Comparison of ENCODE assay signal across 8 mouse cellular contexts in the genomic region with DNA sequence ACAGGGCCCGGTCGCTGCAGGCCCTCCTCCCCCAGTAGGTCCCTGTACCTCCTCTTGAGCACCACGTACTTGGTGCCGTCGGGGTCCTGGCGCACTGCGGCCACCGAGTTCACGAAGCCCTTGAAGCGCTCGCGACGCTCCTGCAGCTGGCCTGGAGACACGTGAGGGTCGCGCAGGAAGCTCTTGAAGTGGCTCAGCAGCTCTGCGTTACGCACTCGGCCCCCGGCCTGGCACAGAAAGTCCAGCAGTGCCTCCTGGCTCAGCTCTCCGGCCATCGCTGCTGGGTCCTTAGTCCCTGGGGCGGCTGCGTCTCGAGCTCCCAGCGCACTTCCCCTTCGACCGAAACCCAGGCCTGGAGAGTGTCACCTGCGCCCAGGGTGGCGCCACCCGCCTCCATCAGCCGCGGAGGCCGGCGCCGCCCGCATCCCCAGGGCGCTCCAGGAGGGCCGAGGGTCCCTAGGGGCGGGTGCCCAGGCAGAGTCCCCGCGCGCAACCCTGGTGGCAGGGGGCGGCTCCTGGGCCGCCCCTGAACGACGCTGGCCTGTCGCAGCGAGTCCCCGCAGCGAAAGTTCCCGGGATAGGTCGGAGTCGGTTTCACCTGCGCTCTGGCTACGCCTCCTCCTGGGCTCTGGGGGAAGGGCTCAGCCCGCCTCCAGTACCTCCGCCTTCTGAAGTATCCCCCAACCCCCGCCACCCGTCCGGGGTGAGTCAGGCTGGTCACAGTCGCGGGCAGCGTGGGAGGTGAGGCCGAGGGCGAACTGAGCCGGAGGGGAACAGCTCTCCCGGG. TPM values are rescaled to one million over a fixed set of nuclear protein-coding genes. Genes with fewer than 3 reads are reported as not detected.
DNase-seq lines count a peak whose midpoint lies in the region; ATAC-seq and TF ChIP-seq lines count a peak whose summit lies in the region.

Sowahb (minus strand) TSS at position 439 of the 787 bp plus-strand sequence.

- peaks cover 23% of the 10 kb centered on the region for H3K4me1 ChIP-seq in heart, embryonic 13.5 days
- peaks cover 36% of the 10 kb centered on the region for H3K4me1 ChIP-seq in kidney, embryonic 16.5 days (ENCODE audit: insufficient read depth, low read length)
- H3K4me1 ChIP-seq in lung, adult 2 months (ENCODE audit: control insufficient read depth, insufficient read depth, low read length), result peaks cover 5% of the 10 kb centered on the region
- peaks cover 22% of the 10 kb centered on the region for H3K4me1 ChIP-seq in neural tube, embryonic 15.5 days

- H3K9ac ChIP-seq in heart, embryonic 13.5 days, result peak within 1 kb of the TSS; percentile 75
- peak within 1 kb of the TSS; percentile 67 for H3K9ac ChIP-seq in kidney, embryonic 16.5 days (replicated peaks; ENCODE audit: low read length)
- peak within 1 kb of the TSS; percentile 50 for H3K9ac ChIP-seq in neural tube, embryonic 15.5 days (replicated peaks)

- peak within 1 kb of the TSS; percentile 99 for H3K4me2 ChIP-seq in heart, embryonic 13.5 days
- peak within 1 kb of the TSS; percentile 94 for H3K4me2 ChIP-seq in kidney, embryonic 16.5 days (replicated peaks; ENCODE audit: low read depth, low read length)
- H3K4me2 ChIP-seq in neural tube, embryonic 15.5 days, result peak within 1 kb of the TSS; percentile 99

- WGBS in heart, embryonic 13.5 days, result under 1% methylated on average over 67 of the region's 68 CpGs
- WGBS in kidney, embryonic 16.5 days, result 1% methylated on average over 65 of the region's 68 CpGs
- WGBS in lung, adult 2 months, result 1% methylated on average over 68 of the region's 68 CpGs
- under 1% methylated on average over 68 of the region's 68 CpGs for WGBS in neural tube, embryonic 15.5 days

- H3K9me3 ChIP-seq in heart, embryonic 13.5 days, result no peaks in the 10 kb centered on the region
- H3K9me3 ChIP-seq in kidney, embryonic 16.5 days (ENCODE audit: low read length), result no peaks in the 10 kb centered on the region
- no peaks in the 10 kb centered on the region for H3K9me3 ChIP-seq in neural tube, embryonic 15.5 days (replicated peaks)

- no peak within 1 kb of the TSS for H3K27ac ChIP-seq in heart, embryonic 13.5 days (replicated peaks)
- peak within 1 kb of the TSS; percentile 55; the same call in 1 of the 2 replicates for H3K27ac ChIP-seq in kidney, embryonic 16.5 days (ENCODE audit: low read length)
- H3K27ac ChIP-seq in neural tube, embryonic 15.5 days (replicated peaks), result no peak within 1 kb of the TSS

- 0 out of 2 replicates have a peak, but pooled peaks have one; percentile 6 for ATAC-seq in heart, embryonic 13.5 days (ENCODE audit: extremely low read depth, insufficient number of reproducible peaks, low FRiP score, low TSS enrichment)
- peak; percentile 94 for ATAC-seq in kidney, embryonic 16.5 days (ENCODE audit: low FRiP score, low TSS enrichment)
- ATAC-seq in neural tube, embryonic 15.5 days (ENCODE audit: low FRiP score), result peak; percentile 58

- intact Hi-C loops in heart, postnatal 36 days (cut with DNase I), result no loop called here

- H3K4me3 ChIP-seq in heart, embryonic 13.5 days, result peak within 1 kb of the TSS; percentile 68
- H3K4me3 ChIP-seq in kidney, embryonic 16.5 days (ENCODE audit: low read length), result peak within 1 kb of the TSS; percentile 64
- peak within 1 kb of the TSS; percentile 55 for H3K4me3 ChIP-seq in lung, adult 2 months (replicated peaks; ENCODE audit: extremely low read depth, low read depth, low read length)
- H3K4me3 ChIP-seq in neural tube, embryonic 15.5 days (replicated peaks), result peak within 1 kb of the TSS; percentile 51

- no peaks in the 10 kb centered on the region for H3K36me3 ChIP-seq in heart, embryonic 13.5 days
- H3K36me3 ChIP-seq in kidney, embryonic 16.5 days (ENCODE audit: insufficient read depth, low read length), result no peaks in the 10 kb centered on the region
- H3K36me3 ChIP-seq in neural tube, embryonic 15.5 days, result no peaks in the 10 kb centered on the region

- peaks cover 84% of the 10 kb centered on the region for H3K27me3 ChIP-seq in heart, embryonic 13.5 days (replicated peaks)
- peaks cover 46% of the 10 kb centered on the region for H3K27me3 ChIP-seq in kidney, embryonic 16.5 days (ENCODE audit: insufficient read depth, low read length)
- H3K27me3 ChIP-seq in neural tube, embryonic 15.5 days (replicated peaks), result peaks cover 74% of the 10 kb centered on the region

- 0 out of 2 replicates have a peak, but pooled peaks have one; percentile 10 for TF ChIP-seq POLR2A in lung, adult 2 months (IDR thresholded peaks at IDR 0.05; ENCODE audit: borderline replicate concordance, extremely low read depth, low read depth, low read length)

- TF ChIP-seq CTCF in lung, adult 2 months (IDR thresholded peaks at IDR 0.05; ENCODE audit: insufficient read depth, low read length), result no peak

- DNase-seq in heart, adult 11 months, result peak; percentile 94
- no peak for DNase-seq in heart, postnatal 36 days
- DNase-seq in cerebellum, adult 9-10 months, result peak; percentile 89
- peak; percentile 76 for DNase-seq in lung, adult 2 months
- no peak for DNase-seq in adipocyte (ENCODE audit: low spot score)

RNA-seq across cellular contexts. Expression of gene Sowahb, which starts in this region (rescaled TPM):
- total RNA-seq in heart, postnatal 36 days (2021), result under 1 TPM in 1 of 2 experiments, not detected in 1; 0.08 TPM
- polyA plus RNA-seq in heart, embryonic 13.5 days (2015; fragmentation: Nextera tagmentation; extraction: Ambion mirVana), result 0.08 TPM in 1 of 2 replicates, not detected in the other
- 1.4 and 1.7 TPM in 2 replicates for polyA plus RNA-seq in kidney, embryonic 16.5 days (2015; fragmentation: Nextera tagmentation; extraction: Ambion mirVana)
- 2.0 and 2.2 TPM in 2 replicates for polyA plus RNA-seq in lung, adult 2 months (2012; rRNA removed)
- 0.34 TPM in 1 of 2 replicates, not detected in the other for polyA plus RNA-seq in neural tube, embryonic 15.5 days (2015; fragmentation: Nextera tagmentation; extraction: Ambion mirVana)

Comparison
In these comparisons a context has a peak if more than half of its experiments do, and no peak if none do; other contexts are left out.
1. DNase-seq: peak in heart, adult 11 months (single experiment), cerebellum, adult 9-10 months (single experiment) and lung, adult 2 months (single experiment); none in heart, postnatal 36 days (0 of 2) and adipocyte (single experiment).
2. Peak in ATAC-seq, H3K4me3 ChIP-seq, H3K9ac ChIP-seq and H3K4me2 ChIP-seq in heart, embryonic 13.5 days; RNA of the gene not detected or under 1 TPM.
3. Peak in ATAC-seq, H3K4me3 ChIP-seq, H3K9ac ChIP-seq and H3K4me2 ChIP-seq in neural tube, embryonic 15.5 days; RNA of the gene not detected or under 1 TPM.
4. ATAC-seq: peak in every context shown above with its lines; median percentile 94 in kidney, embryonic 16.5 days; 58 in neural tube, embryonic 15.5 days; 6 in heart, embryonic 13.5 days.
5. Peak in every context shown above with its lines, with median percentiles within 50 percentile points of each other: H3K4me2 ChIP-seq, H3K4me3 ChIP-seq and H3K9ac ChIP-seq.